Mouse (Mus musculus): ENCODE results near the gene Olfr96.

Olfr96 gene

DNA sequence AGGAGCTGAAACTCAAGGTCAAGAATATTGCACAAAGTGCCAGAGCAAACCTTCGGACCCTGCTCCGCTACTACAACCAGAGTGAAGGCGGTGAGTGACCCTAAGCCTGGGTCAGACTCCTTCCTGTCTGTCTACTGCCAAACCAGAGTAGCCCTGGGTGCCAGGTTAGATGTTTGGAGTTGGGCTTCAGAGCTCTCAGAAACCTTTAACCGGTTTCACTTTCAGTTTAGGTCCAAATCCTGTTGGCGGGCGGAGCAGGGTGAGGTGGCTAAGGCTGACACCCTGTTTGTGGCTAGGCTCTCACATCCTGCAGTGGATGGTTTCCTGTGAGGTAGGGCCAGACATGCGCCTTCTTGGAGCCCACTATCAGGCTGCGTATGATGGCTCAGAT, 50.8 kb downstream of the Olfr96 start:
- DNase-seq (ENCODE audit: low read depth) = peak; percentile 91

DNA sequence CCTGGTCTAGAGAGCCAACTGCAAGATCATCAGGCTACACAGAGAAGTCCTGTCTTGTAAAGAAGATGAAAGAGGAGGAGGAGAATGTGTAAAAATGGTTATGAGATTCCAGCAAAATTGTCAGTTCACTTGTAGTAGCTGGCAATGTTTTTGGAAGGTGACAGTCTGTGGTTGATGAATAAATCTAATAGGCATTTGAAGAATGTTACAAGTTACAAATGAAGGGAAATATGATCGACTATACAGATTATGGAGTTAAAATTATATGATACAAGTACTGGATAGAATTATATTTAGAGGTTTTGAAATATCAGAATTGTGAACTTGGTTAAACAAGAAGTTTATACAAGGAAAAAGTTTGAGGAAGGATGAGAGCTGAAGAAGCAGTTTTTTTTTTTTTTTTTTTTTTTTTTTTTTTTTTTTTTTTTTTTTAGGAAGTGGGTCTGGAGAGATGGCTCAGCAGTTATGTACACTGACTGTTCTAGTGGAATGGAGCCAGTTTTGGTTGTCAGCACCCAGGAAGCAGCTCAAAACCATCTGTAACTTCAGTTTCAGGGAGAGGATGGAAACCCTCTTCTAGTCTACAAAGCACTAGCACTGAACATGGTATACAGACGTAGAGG, 55.8 kb downstream of the Olfr96 start:
- DNase-seq (ENCODE audit: low read depth) = no peak
